Mouse (Mus musculus): ENCODE measurements at regions not wholly inside any gene's neighbourhood (a gene's known extent, or its start where the extent isn't known, plus 50 kb on each side); places are given as distances from the start of the nearest gene placed in this dataset.

DNA sequence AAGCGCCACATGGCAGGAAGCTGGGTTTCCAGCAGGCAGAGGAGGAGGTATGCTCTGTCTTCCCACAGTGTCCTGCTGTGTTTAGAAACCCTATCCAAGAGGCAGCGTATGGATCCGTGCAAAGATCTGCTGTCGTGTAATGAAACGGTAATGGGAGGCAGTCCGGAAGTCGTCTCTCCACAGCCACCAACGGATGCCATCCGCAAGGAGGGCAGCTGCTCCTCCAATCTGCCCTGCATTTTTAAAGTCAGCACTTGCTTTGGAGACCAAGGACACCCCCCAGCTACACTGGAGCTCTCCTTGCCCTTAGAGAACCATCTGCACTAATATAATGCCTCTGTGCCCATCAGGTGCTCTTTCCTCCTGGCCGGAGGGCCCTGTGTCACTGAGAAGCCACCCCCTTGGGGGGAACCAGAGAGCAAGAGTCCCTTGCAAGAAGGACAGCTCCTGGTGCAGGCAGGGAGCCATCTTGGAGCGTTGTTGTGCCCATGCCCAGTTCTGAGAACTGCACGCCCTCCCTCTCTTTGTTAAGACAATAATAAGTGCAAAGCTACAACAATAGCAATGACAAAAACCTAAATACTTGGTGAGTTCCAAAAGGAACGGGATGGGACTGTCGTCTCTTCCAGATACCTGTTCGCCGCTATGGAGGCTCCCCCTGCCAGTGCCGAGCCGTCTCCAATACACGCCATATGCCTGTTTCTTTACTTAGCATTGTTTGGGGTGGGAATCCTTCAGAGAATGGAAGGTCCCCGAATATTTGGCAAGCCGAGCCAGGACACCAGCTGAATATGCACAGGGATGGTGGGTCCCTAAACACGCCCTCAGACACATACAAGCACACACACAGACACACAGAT lies 384.4 kb downstream of the Zfp536 start:
- no peak for DNase-seq (ENCODE audit: low spot score)

DNA sequence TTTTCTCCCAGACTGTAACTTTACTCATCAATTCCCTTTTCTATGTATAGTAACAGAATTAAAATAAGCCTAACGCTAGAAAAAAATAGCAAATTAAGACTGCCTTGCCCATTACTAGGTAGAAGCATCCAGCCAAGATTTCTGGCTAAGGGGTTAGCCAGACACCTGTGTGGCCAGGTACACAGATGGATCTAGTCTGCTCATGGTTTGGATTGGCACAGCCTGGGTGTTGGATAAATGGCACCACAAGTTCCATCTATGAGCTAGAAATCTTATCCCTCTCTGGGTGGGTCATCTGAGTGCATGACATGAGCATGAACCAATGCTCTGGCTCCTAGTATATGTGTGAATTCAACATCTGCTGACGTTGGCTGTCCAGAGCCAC lies 383.7 kb downstream of the Zfp536 start:
- DNase-seq (ENCODE audit: low spot score) = no peak

DNA sequence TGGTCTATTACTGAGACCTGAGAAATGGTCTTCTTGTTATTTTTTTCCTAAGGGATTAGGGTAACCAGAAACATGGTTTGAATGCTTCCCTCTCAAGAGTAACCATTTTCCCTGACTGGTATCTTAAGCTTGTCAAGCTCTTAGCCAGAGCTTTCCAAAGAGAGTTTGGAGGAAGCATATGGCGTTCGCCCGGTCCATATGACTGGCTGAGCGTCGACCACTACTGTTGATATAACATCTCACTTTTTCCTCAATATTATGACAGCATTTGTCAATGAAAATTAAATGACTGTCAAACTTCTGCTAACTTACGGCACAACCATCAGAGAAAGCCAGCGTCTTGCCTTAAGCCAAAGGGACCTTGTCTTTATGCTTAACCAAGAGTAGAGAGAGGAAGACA lies 383.2 kb downstream of the Zfp536 start:
- DNase-seq (ENCODE audit: low spot score) = no peak

DNA sequence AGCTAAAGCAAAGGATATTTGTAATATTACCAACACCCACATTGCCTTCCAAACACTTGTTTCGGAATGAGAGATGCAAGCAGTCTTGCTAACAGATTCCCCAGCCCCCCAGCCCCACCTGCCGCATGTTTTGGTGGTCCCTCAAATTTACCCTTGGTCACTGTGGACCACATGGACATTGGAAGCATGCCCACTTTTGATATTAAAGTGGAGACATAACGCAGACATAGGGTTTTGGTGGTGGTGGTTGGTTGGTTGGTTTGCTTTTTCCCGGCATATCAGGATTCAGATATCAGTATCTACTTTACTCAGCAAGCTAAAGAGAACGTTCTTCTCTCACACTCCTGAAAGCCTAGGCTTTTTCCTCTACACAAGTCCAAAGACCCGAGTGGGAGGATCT lies 381.3 kb downstream of the Zfp536 start:
- DNase-seq (ENCODE audit: low spot score) = no peak

DNA sequence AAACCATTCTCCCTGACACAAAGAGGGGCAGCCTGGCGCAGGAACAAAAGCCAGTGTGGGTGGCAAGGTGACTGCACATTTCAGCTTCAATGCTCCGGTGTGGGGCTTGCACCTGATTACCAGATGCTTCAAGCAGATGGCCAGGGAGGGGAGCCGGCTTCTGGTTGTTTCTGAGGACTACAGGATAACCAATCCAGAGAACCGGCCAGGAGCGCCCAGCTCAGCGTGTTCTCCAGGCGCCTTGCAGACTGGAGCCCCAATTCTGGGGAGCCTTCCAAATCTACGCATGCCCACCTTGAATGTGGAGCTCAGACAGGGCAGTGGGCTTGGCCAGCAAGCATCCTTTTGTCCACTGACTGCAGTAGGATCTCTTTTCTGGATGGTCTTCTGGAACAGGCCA lies 380.8 kb downstream of the Zfp536 start:
- no peak for DNase-seq (ENCODE audit: low spot score)

DNA sequence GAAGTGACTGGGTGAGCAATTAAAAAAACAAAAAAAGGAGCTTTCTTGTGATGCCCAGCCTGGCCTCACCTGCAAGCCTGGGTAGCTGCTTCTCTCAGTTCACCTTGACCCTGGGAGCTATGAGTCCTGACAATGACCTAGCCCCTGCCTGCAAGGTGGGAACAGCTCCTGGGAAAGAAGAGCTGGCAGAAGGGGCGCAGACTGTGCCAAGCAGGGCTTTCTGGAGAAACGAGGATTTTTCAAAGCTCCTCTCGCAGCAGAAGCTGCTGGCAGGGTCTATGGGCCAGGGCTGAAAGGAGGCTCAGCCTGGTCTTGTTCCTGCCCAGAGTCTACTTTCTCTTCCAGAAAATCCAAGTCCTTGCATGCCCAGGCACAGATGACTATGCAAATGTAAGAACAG lies 380.4 kb downstream of the Zfp536 start:
- no peak for DNase-seq (ENCODE audit: low spot score)

DNA sequence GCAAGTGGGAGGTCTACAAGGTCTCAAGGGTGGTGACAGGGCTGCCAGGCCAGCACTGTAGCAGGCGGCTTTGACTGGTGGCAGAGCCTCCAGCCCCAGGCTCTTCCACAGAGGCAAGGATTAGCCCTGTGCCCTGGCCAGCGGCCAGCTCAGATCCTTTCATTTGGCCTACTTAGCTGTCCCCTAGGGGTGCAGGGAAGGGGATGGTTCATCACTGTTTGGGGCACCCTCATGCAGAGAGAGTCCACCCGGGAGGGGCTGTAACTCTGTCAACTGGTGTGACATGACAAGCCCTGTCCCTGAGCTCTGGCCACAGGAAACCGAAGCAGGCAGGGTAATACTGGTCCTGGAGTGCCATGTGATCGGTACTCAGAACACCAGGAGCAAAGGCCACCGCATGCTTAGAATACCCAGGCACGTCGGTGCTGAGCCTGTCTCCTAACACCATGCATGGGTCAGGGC lies 378.4 kb downstream of the Zfp536 start:
- DNase-seq (ENCODE audit: low spot score) = no peak

DNA sequence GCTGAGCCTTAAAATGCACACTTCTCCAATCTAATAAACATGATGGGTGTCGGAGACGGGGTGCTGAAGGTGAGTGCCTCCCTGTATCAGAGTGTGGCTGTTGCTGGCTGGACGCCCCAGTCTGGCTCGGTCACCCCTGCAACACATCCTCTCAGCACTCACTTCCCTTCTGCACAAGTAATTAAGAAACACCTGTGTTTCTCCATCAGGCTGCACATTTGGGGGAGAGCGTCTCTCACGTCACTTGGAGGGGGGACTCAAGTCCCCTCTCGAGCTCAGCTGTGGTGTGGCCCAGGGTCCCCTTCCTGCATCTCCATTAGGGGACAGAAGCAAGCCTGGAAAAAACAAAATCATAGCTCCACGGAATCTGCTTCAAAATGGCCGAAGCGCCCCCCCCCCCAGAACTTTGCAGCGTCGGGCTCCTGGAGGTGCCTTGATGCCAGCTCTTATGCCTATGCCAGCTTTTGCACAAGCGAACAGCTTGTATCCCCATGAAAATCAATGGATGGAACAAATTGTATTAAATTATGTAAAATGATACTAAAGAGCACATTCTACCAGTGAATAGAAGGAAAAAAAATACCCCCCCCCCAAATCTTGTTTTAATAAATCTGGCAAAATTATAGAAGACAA lies 377.4 kb downstream of the Zfp536 start:
- DNase-seq (ENCODE audit: low spot score) = no peak

DNA sequence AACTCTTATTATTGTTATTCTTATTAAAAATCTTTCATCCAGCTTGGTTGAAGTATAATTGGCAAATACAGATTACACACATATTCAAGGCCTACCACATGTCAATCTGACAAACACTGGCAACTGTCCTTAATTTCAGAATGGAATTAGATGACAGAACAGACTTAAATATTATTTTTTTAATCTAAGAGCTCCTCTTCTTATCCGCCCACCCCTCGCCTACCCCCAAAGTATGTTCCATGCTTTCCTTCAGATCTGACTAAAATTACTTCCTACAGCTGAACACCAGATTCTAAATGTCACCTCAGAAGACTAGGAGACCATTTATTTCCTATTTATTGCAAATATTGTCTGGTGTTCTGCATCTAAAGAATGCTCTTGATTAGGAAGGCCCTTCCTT lies 370.0 kb downstream of the Zfp536 start:
- DNase-seq (ENCODE audit: low spot score) = no peak

DNA sequence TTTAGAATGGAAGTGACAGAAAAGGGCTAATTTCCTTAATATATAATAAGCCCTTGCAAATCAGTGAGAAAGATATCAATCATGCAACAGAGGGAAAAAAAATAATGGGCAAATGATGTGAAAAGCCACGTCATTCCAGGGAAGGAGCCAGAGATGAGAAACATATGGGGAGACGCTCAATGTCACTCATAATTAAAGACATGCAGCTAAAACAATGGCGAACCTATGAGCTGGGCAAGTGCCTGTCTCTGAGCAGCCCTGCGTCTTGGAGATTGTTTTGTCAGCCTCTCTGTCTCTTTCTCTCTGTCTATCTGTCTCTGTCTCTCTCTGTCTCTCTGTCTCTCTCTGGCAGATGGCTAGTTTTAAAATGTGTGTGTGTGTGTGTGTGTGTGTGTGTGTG lies 360.1 kb downstream of the Zfp536 start:
- no peak for DNase-seq (ENCODE audit: low spot score)

DNA sequence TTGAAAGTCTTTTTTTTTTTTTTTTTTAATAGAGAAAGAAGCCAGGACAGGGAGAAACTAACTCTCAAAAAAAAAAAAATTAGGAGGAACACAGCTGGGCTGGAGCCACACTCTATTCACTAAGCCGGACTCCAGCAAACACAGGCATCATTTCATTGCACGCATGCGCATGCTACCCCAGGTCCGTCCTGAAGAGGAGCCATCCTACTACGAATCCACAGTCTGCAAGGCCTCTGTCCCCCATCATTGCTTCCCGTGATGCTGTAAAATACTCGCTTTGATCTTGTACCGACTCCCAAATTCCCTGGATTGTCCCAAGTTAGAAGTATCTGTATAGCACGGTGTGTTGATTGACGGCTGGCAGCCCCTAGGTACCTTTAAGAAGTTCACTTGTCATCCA lies 351.7 kb downstream of the Zfp536 start:
- no peak for DNase-seq (ENCODE audit: low spot score)

Measured in ovary, adult 18-20 months (tissue).